Mouse (Mus musculus): ENCODE measurements around the gene Rbl1. TPM values are rescaled to one million over a fixed set of nuclear protein-coding genes. Genes with fewer than 3 reads are reported as not detected.

Rbl1 gene
- total RNA-seq, 2 experiments from 2014 or later: 21.7 to 22.1 TPM

Other genes starting within 250 kb of the Rbl1 start
- gene Ndrg3, start 212.5 kb downstream of the Rbl1 start, total RNA-seq (2021): 10 to 100 TPM; 23.0 to 27.2 TPM
- 10 to 100 TPM; 21.5 to 24.3 TPM for gene Dsn1, start 197.4 kb downstream of the Rbl1 start, total RNA-seq (2021)
- gene Soga1, start 125.3 kb downstream of the Rbl1 start, total RNA-seq (2021): 10 to 100 TPM; 36.9 to 39.8 TPM
- not detected for gene Tldc2, start 117.5 kb downstream of the Rbl1 start, total RNA-seq (2021)
- 10 to 100 TPM; 21.8 to 22.9 TPM for gene Samhd1, start 69.3 kb downstream of the Rbl1 start, total RNA-seq (2021)
- 100 to 1,000 TPM; 130 to 137 TPM for gene Rpn2, start 74.5 kb upstream of the Rbl1 start, total RNA-seq (2021)
- gene Mroh8, start 75.0 kb upstream of the Rbl1 start, total RNA-seq (2021): under 1 TPM; 0.07 to 0.11 TPM
- gene Ghrh, start 143.0 kb upstream of the Rbl1 start, total RNA-seq (2021): not detected
- gene Manbal, start 163.1 kb upstream of the Rbl1 start, total RNA-seq (2021): 10 to 100 TPM; 35.8 to 35.9 TPM
- 10 to 100 TPM; 11.8 to 13.7 TPM for gene Src, start 213.9 kb upstream of the Rbl1 start, total RNA-seq (2021)